Mouse (Mus musculus): ENCODE results near the gene Plekho1. TPM values are rescaled to one million over a fixed set of nuclear protein-coding genes. Genes with fewer than 3 reads are reported as not detected.
A peak's percentile ranks its signal among the peaks of the same experiment; 100 is the strongest.
"Not testable (repeated sequence)": the region's sequence is repeated elsewhere in the genome, so short reads cannot be mapped to it uniquely, and the experiment has no call there.

Gene Plekho1
- polyA plus RNA-seq, 1 experiment from 2014 or later, result 6.9 TPM

- no peak for ATAC-seq (ENCODE audit: low read depth)
- H3K4me3 ChIP-seq (replicated peaks), result no peak overlapping the region
- no peak overlapping the region for H3K9ac ChIP-seq
- no peak for DNase-seq
- no peak overlapping the region for H3K27ac ChIP-seq
- H3K9me3 ChIP-seq (replicated peaks), result no peaks in the 10 kb centered on the region
- H3K36me3 ChIP-seq, result no peaks in the 10 kb centered on the region
- peaks cover 18% of the 10 kb centered on the region for H3K27me3 ChIP-seq
- no peak overlapping the region for H3K4me2 ChIP-seq
- WGBS (ENCODE audit: insufficient replicate concordance), result 76% methylated on average over 9 of the region's 9 CpGs
- H3K4me1 ChIP-seq (replicated peaks), result peaks cover 5% of the 10 kb centered on the region; the same call in 1 of the 2 replicates
Measured at GRCm38 (mm10) chr3:95978265-95978664, 17.5 kb downstream of the Plekho1 start.

GRCm38 (mm10) chr3:95977587-95977986 lies 18.2 kb downstream of the Plekho1 start:
- WGBS (ENCODE audit: insufficient replicate concordance), result 74% methylated on average over 7 of the region's 7 CpGs
- not testable (repeated sequence) for DNase-seq; H3K4me1 ChIP-seq (replicated peaks); H3K27ac ChIP-seq; H3K36me3 ChIP-seq; ATAC-seq (ENCODE audit: low read depth); H3K4me2 ChIP-seq; H3K9me3 ChIP-seq (replicated peaks); H3K4me3 ChIP-seq (replicated peaks); H3K9ac ChIP-seq
- H3K27me3 ChIP-seq, result peaks cover 24% of the 10 kb centered on the region

- Histone ChIP-seq H3K9me3 (replicated peaks) (no peaks in the 10 kb centered on the region), H3K9ac (no peak overlapping the region), H3K4me1 (replicated peaks) (peaks cover 9% of the 10 kb centered on the region; the same call in 1 of the 2 replicates), H3K4me2 (no peak overlapping the region), H3K4me3 (replicated peaks) (no peak overlapping the region), H3K36me3 (no peaks in the 10 kb centered on the region), H3K27me3 (peaks cover 29% of the 10 kb centered on the region), H3K27ac (no peak overlapping the region; the same call in 1 of the 2 replicates)
- WGBS (ENCODE audit: insufficient replicate concordance), result 35% methylated on average over 3 of the region's 3 CpGs
- no peak for DNase-seq
- no peak for ATAC-seq (ENCODE audit: low read depth)
Measured at GRCm38 (mm10) chr3:95977079-95977478, 18.7 kb downstream of the Plekho1 start.

DNA sequence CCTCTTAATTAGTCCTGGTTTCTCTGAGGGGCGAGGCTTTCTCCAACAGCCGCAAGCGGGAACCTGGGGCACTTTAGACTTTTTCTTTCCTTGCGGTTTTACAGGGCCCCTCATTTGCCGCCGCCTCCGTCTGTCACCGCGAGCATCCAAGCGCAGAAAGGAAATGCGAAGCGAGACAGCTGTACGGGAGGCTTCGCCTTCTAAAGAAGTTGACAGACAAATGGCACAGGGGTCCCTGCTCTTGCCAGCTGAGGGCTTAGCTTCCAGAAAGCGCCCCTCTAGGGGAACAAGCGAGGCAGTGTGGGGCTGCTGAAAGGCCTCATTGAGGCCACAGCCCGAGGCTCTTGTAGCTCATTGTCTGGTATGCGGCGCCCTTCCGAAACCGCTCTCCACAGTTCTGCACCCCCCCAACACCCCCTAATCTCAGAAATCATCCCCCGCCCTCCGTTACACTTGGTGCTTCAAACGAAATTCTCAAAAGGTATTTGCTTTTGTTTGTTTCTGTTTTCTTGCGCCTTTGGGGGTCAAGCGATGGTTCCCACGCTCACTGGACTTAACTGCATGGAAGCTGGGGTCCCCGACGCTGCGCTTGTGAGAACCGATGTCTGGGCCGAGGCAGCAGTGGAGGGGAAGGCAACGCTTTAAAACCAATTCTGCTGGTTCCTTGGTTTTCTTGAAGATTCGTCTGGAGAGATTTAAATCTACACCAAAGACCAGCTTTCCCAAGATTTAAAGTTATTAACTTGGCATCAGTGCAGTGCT lies 22.7 kb downstream of the Plekho1 start:
- DNase-seq (no peak), ATAC-seq (ENCODE audit: low read depth) (no peak)
- Histone ChIP-seq H3K36me3 (no peaks in the 10 kb centered on the region), H3K4me2 (peak overlapping the region; percentile 51), H3K4me1 (replicated peaks) (peaks cover 6% of the 10 kb centered on the region; the same call in 1 of the 2 replicates), H3K27ac (no peak overlapping the region), H3K27me3 (peaks cover 36% of the 10 kb centered on the region), H3K9ac (no peak overlapping the region), H3K4me3 (replicated peaks) (peak overlapping the region; percentile 34), H3K9me3 (replicated peaks) (no peaks in the 10 kb centered on the region)
- WGBS (ENCODE audit: insufficient replicate concordance), result 5% methylated on average over 34 of the region's 34 CpGs

GRCm38 (mm10) chr3:95972251-95972872 lies 23.4 kb downstream of the Plekho1 start:
- H3K27me3 ChIP-seq, result peaks cover 36% of the 10 kb centered on the region
- WGBS (ENCODE audit: insufficient replicate concordance), result 58% methylated on average over 12 of the region's 12 CpGs
- ATAC-seq (ENCODE audit: low read depth) (no peak), DNase-seq (no peak)
- peaks cover 6% of the 10 kb centered on the region; the same call in 1 of the 2 replicates for H3K4me1 ChIP-seq (replicated peaks)
- no peak overlapping the region for H3K9ac ChIP-seq
- no peaks in the 10 kb centered on the region for H3K9me3 ChIP-seq (replicated peaks)
- peak overlapping the region; percentile 51 for H3K4me2 ChIP-seq
- no peaks in the 10 kb centered on the region for H3K36me3 ChIP-seq
- peak overlapping the region; percentile 34 for H3K4me3 ChIP-seq (replicated peaks)
- H3K27ac ChIP-seq, result no peak overlapping the region

- DNase-seq; H3K4me3 ChIP-seq (replicated peaks); H3K27ac ChIP-seq; ATAC-seq (ENCODE audit: low read depth); H3K9me3 ChIP-seq (replicated peaks); H3K4me1 ChIP-seq (replicated peaks); H3K36me3 ChIP-seq; H3K4me2 ChIP-seq; H3K9ac ChIP-seq: not testable (repeated sequence)
- 40% methylated on average over 7 of the region's 7 CpGs for WGBS (ENCODE audit: insufficient replicate concordance)
- peaks cover 36% of the 10 kb centered on the region for H3K27me3 ChIP-seq
Measured at GRCm38 (mm10) chr3:95970661-95971060, 25.1 kb downstream of the Plekho1 start.

DNA sequence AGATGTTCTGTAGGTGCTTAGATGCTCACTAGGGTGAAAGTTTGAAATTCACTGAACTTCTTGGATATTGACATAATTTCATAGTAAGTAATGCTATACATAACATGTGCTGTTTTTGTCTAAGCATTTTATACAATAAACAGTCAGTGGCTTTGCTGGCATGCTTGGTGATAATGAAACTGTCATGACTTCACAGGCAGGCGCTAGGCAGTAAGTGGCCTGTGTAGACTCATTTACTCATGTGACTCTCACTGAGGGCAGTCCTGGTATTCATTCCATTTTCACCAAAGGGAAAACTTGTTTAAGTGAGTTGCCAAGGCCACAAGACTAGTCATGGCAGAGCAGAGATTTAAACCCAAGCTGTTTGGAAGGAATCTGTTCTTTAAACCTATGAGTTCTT lies 26.5 kb downstream of the Plekho1 start:
- no peaks in the 10 kb centered on the region for H3K9me3 ChIP-seq (replicated peaks)
- no peak overlapping the region for H3K27ac ChIP-seq
- WGBS (ENCODE audit: insufficient replicate concordance), result 88% methylated on average over 1 of the region's 1 CpGs
- peaks cover 6% of the 10 kb centered on the region; the same call in 1 of the 2 replicates for H3K4me1 ChIP-seq (replicated peaks)
- no peak overlapping the region for H3K4me3 ChIP-seq (replicated peaks)
- H3K27me3 ChIP-seq, result peaks cover 29% of the 10 kb centered on the region
- no peak for ATAC-seq (ENCODE audit: low read depth)
- DNase-seq, result no peak
- H3K36me3 ChIP-seq, result no peaks in the 10 kb centered on the region
- no peak overlapping the region for H3K9ac ChIP-seq
- no peak overlapping the region for H3K4me2 ChIP-seq

GRCm38 (mm10) chr3:95965518-95966451 lies 30.0 kb downstream of the Plekho1 start:
- 8% methylated on average over 7 of the region's 7 CpGs for WGBS (ENCODE audit: insufficient replicate concordance)
- no peak overlapping the region for H3K27ac ChIP-seq
- H3K4me1 ChIP-seq (replicated peaks), result no peaks in the 10 kb centered on the region; the same call in 1 of the 2 replicates
- no peaks in the 10 kb centered on the region for H3K9me3 ChIP-seq (replicated peaks)
- no peak overlapping the region for H3K4me2 ChIP-seq
- DNase-seq (no peak), ATAC-seq (ENCODE audit: low read depth) (no peak)
- H3K27me3 ChIP-seq, result no peaks in the 10 kb centered on the region
- H3K36me3 ChIP-seq, result no peaks in the 10 kb centered on the region
- H3K4me3 ChIP-seq (replicated peaks), result no peak overlapping the region
- no peak overlapping the region for H3K9ac ChIP-seq

DNA sequence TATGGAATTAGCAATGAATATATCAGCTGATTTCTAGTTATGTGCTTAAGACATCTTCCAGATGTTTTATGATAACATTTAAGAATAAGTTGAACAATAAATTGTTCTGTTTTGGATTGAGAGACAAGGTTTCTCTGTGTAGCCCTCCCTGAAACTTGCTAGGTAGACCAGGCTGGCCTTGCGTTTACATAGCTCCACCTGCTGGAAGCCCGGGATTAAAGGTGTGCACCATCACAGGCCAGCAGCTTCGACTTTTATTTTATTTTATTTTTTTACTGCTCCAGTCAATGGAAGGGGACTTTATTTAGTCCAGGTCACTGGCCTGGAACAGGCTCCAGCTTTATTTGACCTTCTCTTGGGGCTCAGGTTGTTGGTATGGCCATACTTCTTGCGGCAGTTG lies 32.1 kb downstream of the Plekho1 start:
- no peaks in the 10 kb centered on the region for H3K9me3 ChIP-seq (replicated peaks)
- no peak overlapping the region for H3K4me3 ChIP-seq (replicated peaks)
- no peak overlapping the region for H3K9ac ChIP-seq
- 38% methylated on average over 4 of the region's 4 CpGs for WGBS (ENCODE audit: insufficient replicate concordance)
- H3K36me3 ChIP-seq, result no peaks in the 10 kb centered on the region
- H3K4me2 ChIP-seq, result no peak overlapping the region
- H3K27me3 ChIP-seq, result no peaks in the 10 kb centered on the region
- no peaks in the 10 kb centered on the region; the same call in 1 of the 2 replicates for H3K4me1 ChIP-seq (replicated peaks)
- DNase-seq (no peak), ATAC-seq (ENCODE audit: low read depth) (no peak)
- H3K27ac ChIP-seq, result no peak overlapping the region

DNA sequence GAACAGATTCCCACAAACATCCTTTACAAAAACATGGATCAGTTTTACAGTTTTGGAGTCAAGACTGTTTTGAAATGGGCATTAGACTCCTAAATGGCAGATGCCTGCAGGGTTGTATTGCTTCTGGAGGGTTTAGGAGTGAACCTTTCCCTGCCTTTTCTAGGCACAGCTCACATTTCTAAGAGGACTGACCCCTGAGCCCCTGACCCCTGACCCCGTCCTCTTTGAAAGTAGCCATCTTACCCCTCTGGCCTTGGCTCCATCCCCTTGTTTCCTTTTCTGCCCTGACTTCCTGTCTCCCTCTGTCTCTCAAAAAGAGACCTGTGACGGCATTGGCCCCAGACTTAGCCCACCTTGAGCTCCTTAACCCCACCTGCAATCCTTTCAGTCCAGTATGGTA lies 32.6 kb downstream of the Plekho1 start:
- ATAC-seq (ENCODE audit: low read depth) (no peak), DNase-seq (no peak)
- 52% methylated on average over 2 of the region's 2 CpGs for WGBS (ENCODE audit: insufficient replicate concordance)
- H3K9ac ChIP-seq, result no peak overlapping the region
- H3K4me2 ChIP-seq, result no peak overlapping the region
- no peak overlapping the region for H3K27ac ChIP-seq
- no peak overlapping the region for H3K4me3 ChIP-seq (replicated peaks)
- H3K9me3 ChIP-seq (replicated peaks), result no peaks in the 10 kb centered on the region
- H3K27me3 ChIP-seq, result no peaks in the 10 kb centered on the region
- no peaks in the 10 kb centered on the region for H3K36me3 ChIP-seq
- H3K4me1 ChIP-seq (replicated peaks), result peaks cover 2% of the 10 kb centered on the region; the same call in 1 of the 2 replicates

- not testable (repeated sequence) for ATAC-seq (ENCODE audit: low read depth); H3K27me3 ChIP-seq; H3K4me2 ChIP-seq; H3K9ac ChIP-seq; H3K36me3 ChIP-seq; H3K27ac ChIP-seq; H3K4me3 ChIP-seq (replicated peaks); H3K9me3 ChIP-seq (replicated peaks); DNase-seq
- 70% methylated on average over 8 of the region's 8 CpGs for WGBS (ENCODE audit: insufficient replicate concordance)
- peaks cover 10% of the 10 kb centered on the region for H3K4me1 ChIP-seq (replicated peaks)
Measured at GRCm38 (mm10) chr3:95962182-95962581, 33.6 kb downstream of the Plekho1 start.

Measured in liver, embryonic 13.5 days (tissue).